Mouse (Mus musculus): ENCODE data around the gene Nfkbib. TPM values are rescaled to one million over a fixed set of nuclear protein-coding genes. Genes with fewer than 3 reads are reported as not detected.
A peak's percentile ranks its signal among the peaks of the same experiment; 100 is the strongest.

Gene Nfkbib
- polyA plus RNA-seq, 1 experiment = 39.6 TPM

- no peak for DNase-seq
- under 1% methylated on average over 7 of the region's 7 CpGs for WGBS
- Histone ChIP-seq H3K27ac (ENCODE audit: insufficient read depth, low read length) (no peak overlapping the region), H3K27me3 (ENCODE audit: control insufficient read depth, insufficient read depth, low read length) (no peaks in the 10 kb centered on the region), H3K4me3 (replicated peaks; ENCODE audit: insufficient read depth, low read depth, low read length) (peak overlapping the region; percentile 91), H3K4me1 (ENCODE audit: control insufficient read depth, insufficient read depth, low read length) (peaks cover 12% of the 10 kb centered on the region)
- TF ChIP-seq CTCF (IDR thresholded peaks at IDR 0.05; ENCODE audit: borderline replicate concordance, insufficient read depth, low read depth, low read length) (no peak), POLR2A (IDR thresholded peaks at IDR 0.05; ENCODE audit: borderline replicate concordance, insufficient read depth, low read length) (no peak)
Observed at GRCm38 (mm10) chr7:28811640-28812275, 44.4 kb upstream of the Nfkbib start.

GRCm38 (mm10) chr7:28811228-28811627, 43.9 kb upstream of the Nfkbib start:
- TF ChIP-seq POLR2A (IDR thresholded peaks at IDR 0.05; ENCODE audit: borderline replicate concordance, insufficient read depth, low read length) (no peak), CTCF (IDR thresholded peaks at IDR 0.05; ENCODE audit: borderline replicate concordance, insufficient read depth, low read depth, low read length) (no peak)
- peak overlapping the region; percentile 91 for H3K4me3 ChIP-seq (replicated peaks; ENCODE audit: insufficient read depth, low read depth, low read length)
- peaks cover 9% of the 10 kb centered on the region for H3K4me1 ChIP-seq (ENCODE audit: control insufficient read depth, insufficient read depth, low read length)
- under 1% methylated on average over 40 of the region's 40 CpGs for WGBS
- DNase-seq = peak; percentile 91 to 93
- no peaks in the 10 kb centered on the region for H3K27me3 ChIP-seq (ENCODE audit: control insufficient read depth, insufficient read depth, low read length)
- peak overlapping the region; percentile 77; the same call in 1 of the 2 replicates for H3K27ac ChIP-seq (ENCODE audit: insufficient read depth, low read length)

GRCm38 (mm10) chr7:28810107-28811066, 43.1 kb upstream of the Nfkbib start:
- DNase-seq = peak; percentile 99 to 100
- H3K4me3 ChIP-seq (replicated peaks; ENCODE audit: insufficient read depth, low read depth, low read length) = peak overlapping the region; percentile 91
- peak; percentile 94 for TF ChIP-seq POLR2A (IDR thresholded peaks at IDR 0.05; ENCODE audit: borderline replicate concordance, insufficient read depth, low read length)
- TF ChIP-seq CTCF (IDR thresholded peaks at IDR 0.05; ENCODE audit: borderline replicate concordance, insufficient read depth, low read depth, low read length) = peak; percentile 45; the same call in 1 of the 2 replicates
- H3K27me3 ChIP-seq (ENCODE audit: control insufficient read depth, insufficient read depth, low read length) = no peaks in the 10 kb centered on the region
- H3K4me1 ChIP-seq (ENCODE audit: control insufficient read depth, insufficient read depth, low read length) = peaks cover 2% of the 10 kb centered on the region
- under 1% methylated on average over 68 of the region's 70 CpGs for WGBS
- H3K27ac ChIP-seq (ENCODE audit: insufficient read depth, low read length) = peak overlapping the region; percentile 94

GRCm38 (mm10) chr7:28809401-28810089, 42.2 kb upstream of the Nfkbib start:
- peak overlapping the region; percentile 72 for H3K4me3 ChIP-seq (replicated peaks; ENCODE audit: insufficient read depth, low read depth, low read length)
- no peaks in the 10 kb centered on the region; the same call in 1 of the 2 replicates for H3K4me1 ChIP-seq (ENCODE audit: control insufficient read depth, insufficient read depth, low read length)
- peak; percentile 70 to 71 for DNase-seq
- H3K27ac ChIP-seq (ENCODE audit: insufficient read depth, low read length) = peak overlapping the region; percentile 94
- H3K27me3 ChIP-seq (ENCODE audit: control insufficient read depth, insufficient read depth, low read length) = no peaks in the 10 kb centered on the region
- under 1% methylated on average over 35 of the region's 35 CpGs for WGBS
- TF ChIP-seq POLR2A (IDR thresholded peaks at IDR 0.05; ENCODE audit: borderline replicate concordance, insufficient read depth, low read length) (no peak), CTCF (IDR thresholded peaks at IDR 0.05; ENCODE audit: borderline replicate concordance, insufficient read depth, low read depth, low read length) (no peak)

GRCm38 (mm10) chr7:28808957-28809393, 41.7 kb upstream of the Nfkbib start:
- no peaks in the 10 kb centered on the region for H3K27me3 ChIP-seq (ENCODE audit: control insufficient read depth, insufficient read depth, low read length)
- H3K27ac ChIP-seq (ENCODE audit: insufficient read depth, low read length) = peak overlapping the region; percentile 94
- under 1% methylated on average over 32 of the region's 32 CpGs for WGBS
- H3K4me3 ChIP-seq (replicated peaks; ENCODE audit: insufficient read depth, low read depth, low read length) = peak overlapping the region; percentile 72
- DNase-seq = peak; percentile 96
- TF ChIP-seq CTCF (IDR thresholded peaks at IDR 0.05; ENCODE audit: borderline replicate concordance, insufficient read depth, low read depth, low read length) = no peak
- peak; percentile 67 for TF ChIP-seq POLR2A (IDR thresholded peaks at IDR 0.05; ENCODE audit: borderline replicate concordance, insufficient read depth, low read length)
- no peaks in the 10 kb centered on the region; the same call in 1 of the 2 replicates for H3K4me1 ChIP-seq (ENCODE audit: control insufficient read depth, insufficient read depth, low read length)

- DNase-seq = peak; percentile 52 to 62
- Histone ChIP-seq H3K27ac (ENCODE audit: insufficient read depth, low read length) (peak within 1 kb of the TSS; percentile 95), H3K4me1 (ENCODE audit: control insufficient read depth, insufficient read depth, low read length) (no peaks in the 10 kb centered on the region; the same call in 1 of the 2 replicates), H3K27me3 (ENCODE audit: control insufficient read depth, insufficient read depth, low read length) (no peaks in the 10 kb centered on the region), H3K4me3 (replicated peaks; ENCODE audit: insufficient read depth, low read depth, low read length) (peak within 1 kb of the TSS; percentile 72)
- under 1% methylated on average over 35 of the region's 35 CpGs for WGBS
- no peak for TF ChIP-seq POLR2A (IDR thresholded peaks at IDR 0.05; ENCODE audit: borderline replicate concordance, insufficient read depth, low read length)
- no peak for TF ChIP-seq CTCF (IDR thresholded peaks at IDR 0.05; ENCODE audit: borderline replicate concordance, insufficient read depth, low read depth, low read length)
Observed at GRCm38 (mm10) chr7:28808221-28808941, 41.1 kb upstream of the Nfkbib start, which contains the start of gene Hnrnpl. Hnrnpl (plus strand) TSS chr7:28808541.
